Mouse (Mus musculus) fat pad, adult 2 months (tissue): ENCODE data around the gene Mfap1a.

Experiments
- DNase-seq: peaks from one replicate; pipeline ENCODE4 v3.0.0-alpha.2; 2011; ENCODE audit warnings: low read depth, low spot score; ENCODE audit errors: extremely low read depth

Mfap1a gene

DNA sequence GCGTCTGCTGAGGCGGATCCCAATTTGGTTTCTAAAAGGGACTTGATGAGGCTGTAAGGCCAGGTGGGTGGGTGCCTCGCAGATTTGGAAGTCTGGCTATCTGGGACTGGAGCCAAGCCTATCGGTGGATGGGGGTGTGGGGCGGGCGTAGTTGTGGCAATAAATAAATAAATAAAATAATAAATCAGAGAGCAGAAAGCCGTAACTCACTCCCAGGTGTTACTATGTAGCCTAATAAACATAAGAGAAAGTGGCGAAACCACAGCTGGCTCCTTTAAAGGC lies 63.5 kb downstream of the Mfap1a start:
- no peak for DNase-seq

DNA sequence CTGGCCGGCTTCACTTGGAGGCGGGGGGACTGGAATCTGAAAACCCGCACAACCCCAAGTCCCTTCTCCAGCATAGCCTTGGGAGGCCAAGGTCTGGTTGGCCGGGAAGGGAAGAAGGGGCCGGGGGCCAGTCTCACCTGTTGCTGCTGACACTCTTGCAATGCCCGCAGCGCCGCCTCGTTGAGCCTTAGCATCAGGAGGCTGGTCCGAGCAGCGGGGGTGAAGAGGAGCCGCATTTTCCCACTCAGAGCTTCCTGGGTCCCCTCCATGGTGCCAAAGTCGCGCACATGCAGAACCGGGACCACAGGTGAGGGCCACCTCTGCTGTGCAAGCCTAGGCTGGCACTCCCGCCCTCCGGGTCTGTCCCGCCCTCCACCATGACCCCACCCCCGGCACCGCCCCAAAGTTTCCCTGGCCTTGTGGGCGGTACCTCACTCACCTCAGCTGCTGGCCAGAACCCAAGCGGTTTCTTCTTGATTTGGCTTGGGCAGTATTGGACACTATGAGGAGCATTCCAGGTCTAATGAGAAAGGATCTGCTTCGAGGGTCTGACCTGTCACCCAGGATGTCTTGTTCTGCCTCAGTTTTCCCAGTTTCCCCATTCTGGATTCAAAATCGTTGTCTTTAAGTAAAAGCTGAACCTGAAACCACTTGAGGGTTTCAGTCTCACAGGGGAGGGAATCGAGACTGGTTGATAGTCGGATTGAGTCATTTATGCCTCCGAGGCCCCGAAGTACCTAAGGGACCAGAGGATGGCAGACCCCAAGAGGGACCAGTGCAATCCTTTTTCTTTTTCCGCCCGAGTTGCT lies 64.0 kb downstream of the Mfap1a start:
- peak; percentile 39 for DNase-seq
